Mouse (Mus musculus) adrenal gland, adult 18-20 months (tissue): ENCODE results near the gene Slc39a1. TPM values are rescaled to one million over a fixed set of nuclear protein-coding genes. Genes with fewer than 3 reads are reported as not detected.
A peak's percentile ranks its signal among the peaks of the same experiment; 100 is the strongest.

ENCODE experiments used
- DNase-seq, 2 experiments: peaks; one replicate each; pipeline ENCODE4 v3.0.0; 2021 to 2022; ENCODE audit warnings: low spot score in 2 of 2
- microRNA-seq, 2 experiments: library from miRNA; unstranded; fragments of <30 nt; microRNA quantifications; one replicate each; pipeline ENCODE4 v1.2.0; 2021; ENCODE audit warnings: borderline number of aligned reads in 2 of 2
- total RNA-seq, 2 experiments: library from RNA; stranded (reverse); gene quantifications; 1 replicate in 1 of 2; 2 replicates in 1 of 2; pipeline ENCODE4 v1.2.3; 2021

Gene Slc39a1
- total RNA-seq, 2 experiments from 2014 or later, result 115 to 116 TPM

GRCm38 (mm10) chr3:90293352-90294063 lies 45.5 kb downstream of the Slc39a1 start:
- DNase-seq, result peak; percentile 48 to 66

GRCm38 (mm10) chr3:90294064-90294440 lies 46.1 kb downstream of the Slc39a1 start:
- no peak for DNase-seq

GRCm38 (mm10) chr3:90294651-90295050 lies 46.7 kb downstream of the Slc39a1 start:
- no peak for DNase-seq

Small RNA genes lying within 50 kb of the gene (microRNA-seq; reads per million reads assigned to microRNA genes)
- gene Mir7012, result 0 to 0.61 reads per million in 2 experiments

Other genes starting within 250 kb of the Slc39a1 start
- gene Hax1, start 249.4 kb upstream of the Slc39a1 start, total RNA-seq, result 100 to 1,000 TPM; 150 to 153 TPM
- 10 to 100 TPM; 88.2 to 89.0 TPM for gene 4933434E20Rik, start 196.5 kb upstream of the Slc39a1 start, total RNA-seq
- 100 to 1,000 TPM; 142 to 156 TPM for gene Ubap2l, start 195.5 kb upstream of the Slc39a1 start, total RNA-seq
- gene Tpm3, start 175.5 kb upstream of the Slc39a1 start, total RNA-seq, result 100 to 1,000 TPM; 169 to 191 TPM
- under 1 TPM; 0.48 to 0.53 TPM for gene Nup210l, start 144.0 kb upstream of the Slc39a1 start, total RNA-seq
- 1,000 to 10,000 TPM; 2,116 to 2,128 TPM for gene Rps27, start 34.5 kb upstream of the Slc39a1 start, total RNA-seq
- 10 to 100 TPM; 21.1 to 30.8 TPM for gene Rab13, start 34.5 kb upstream of the Slc39a1 start, total RNA-seq
- 10 to 100 TPM; 66.2 to 72.2 TPM for gene Jtb, start 16.6 kb upstream of the Slc39a1 start, total RNA-seq
- under 1 TPM; 0.36 to 0.38 TPM for gene Creb3l4, start 4.7 kb upstream of the Slc39a1 start, total RNA-seq
- gene Crtc2, start 6.0 kb downstream of the Slc39a1 start, total RNA-seq, result 10 to 100 TPM; 48.5 to 51.0 TPM
- 1 to 10 TPM; 8.6 to 9.1 TPM for gene Dennd4b, start 17.0 kb downstream of the Slc39a1 start, total RNA-seq
- gene Gatad2b, start 45.0 kb downstream of the Slc39a1 start, total RNA-seq, result 10 to 100 TPM; 50.0 to 64.5 TPM
- gene Slc27a3, start 141.8 kb downstream of the Slc39a1 start, total RNA-seq, result 100 to 1,000 TPM; 102 to 110 TPM
- 10 to 100 TPM; 71.1 to 98.9 TPM for gene Ints3, start 185.4 kb downstream of the Slc39a1 start, total RNA-seq
- 100 to 1,000 TPM; 241 to 269 TPM for gene Npr1, start 217.7 kb downstream of the Slc39a1 start, total RNA-seq
- 10 to 100 TPM; 49.3 to 53.1 TPM for gene Ilf2, start 228.0 kb downstream of the Slc39a1 start, total RNA-seq
- gene Snapin, start 242.9 kb downstream of the Slc39a1 start, total RNA-seq, result 10 to 100 TPM; 57.3 to 59.8 TPM